Mouse (Mus musculus): ENCODE measurements around the gene Helz.
"Not testable (repeated sequence)": the region's sequence is repeated elsewhere in the genome, so short reads cannot be mapped to it uniquely, and the experiment has no call there.

The Helz gene

GRCm38 (mm10) chr11:107547351-107548203 is at the start of gene Helz:
Helz (plus strand) TSS chr11:107547930.
- in situ Hi-C loops (cut with MboI, MseI) = loop anchor here (5.0 kb wide), 1 partner anchor 35 kb away; no protein-coding TSS in a partner anchor

GRCm38 (mm10) chr11:107502801-107503200 is 44.9 kb upstream of the Helz start:
- in situ Hi-C loops (cut with MboI, MseI) = no loop called here

GRCm38 (mm10) chr11:107504364-107504763 is 43.4 kb upstream of the Helz start:
- in situ Hi-C loops (cut with MboI, MseI) = not testable (repeated sequence)

- in situ Hi-C loops (cut with MboI, MseI) = no loop called here
These were observed 41.5 kb upstream of the Helz start for GRCm38 (mm10) chr11:107506260-107506659.

GRCm38 (mm10) chr11:107509631-107510338 is 37.9 kb upstream of the Helz start:
- in situ Hi-C loops (cut with MboI, MseI) = loop anchor here (5.0 kb wide), 2 partner anchors 38 to 343 kb away; partner anchors contain the start of gene Helz

- in situ Hi-C loops (cut with MboI, MseI) = loop anchor here (5.0 kb wide), 2 partner anchors 37 to 342 kb away; partner anchors contain the start of gene Helz
These were observed 37.1 kb upstream of the Helz start for GRCm38 (mm10) chr11:107510362-107511269.

- in situ Hi-C loops (cut with MboI, MseI) = loop anchor here (5.0 kb wide), 2 partner anchors 35 to 340 kb away; partner anchors contain the start of gene Helz
These were observed 35.8 kb upstream of the Helz start for GRCm38 (mm10) chr11:107511954-107512353.

GRCm38 (mm10) chr11:107513047-107513446 is 34.7 kb upstream of the Helz start:
- in situ Hi-C loops (cut with MboI, MseI) = loop anchor here (5.0 kb wide), 2 partner anchors 34 to 339 kb away; partner anchors contain the start of gene Helz

- in situ Hi-C loops (cut with MboI, MseI) = no loop called here
These were observed 31.3 kb upstream of the Helz start for GRCm38 (mm10) chr11:107516387-107516786.

- in situ Hi-C loops (cut with MboI, MseI) = no loop called here
These were observed 28.9 kb upstream of the Helz start for GRCm38 (mm10) chr11:107518645-107519429.

- in situ Hi-C loops (cut with MboI, MseI) = no loop called here
These were observed 26.6 kb upstream of the Helz start for GRCm38 (mm10) chr11:107521153-107521552.

GRCm38 (mm10) chr11:107524966-107525365 is 22.8 kb upstream of the Helz start:
- in situ Hi-C loops (cut with MboI, MseI) = no loop called here

GRCm38 (mm10) chr11:107527632-107528031 is 20.1 kb upstream of the Helz start:
- in situ Hi-C loops (cut with MboI, MseI) = no loop called here

GRCm38 (mm10) chr11:107529320-107529719 is 18.4 kb upstream of the Helz start:
- in situ Hi-C loops (cut with MboI, MseI) = no loop called here

- in situ Hi-C loops (cut with MboI, MseI) = loop anchor here (10.0 kb wide), 1 partner anchor 733 kb away; no protein-coding TSS in a partner anchor
These were observed 16.3 kb upstream of the Helz start for GRCm38 (mm10) chr11:107531445-107531844.

- in situ Hi-C loops (cut with MboI, MseI) = loop anchor here (10.0 kb wide), 1 partner anchor 733 kb away; no protein-coding TSS in a partner anchor
These were observed 15.5 kb upstream of the Helz start for GRCm38 (mm10) chr11:107532271-107532670.

- in situ Hi-C loops (cut with MboI, MseI) = loop anchor here (10.0 kb wide), 1 partner anchor 726 kb away; no protein-coding TSS in a partner anchor
These were observed 8.7 kb upstream of the Helz start for GRCm38 (mm10) chr11:107538994-107539393.

- in situ Hi-C loops (cut with MboI, MseI) = no loop called here
These were observed 7.4 kb upstream of the Helz start for GRCm38 (mm10) chr11:107540339-107540738.

GRCm38 (mm10) chr11:107545747-107546476 is 1.8 kb upstream of the Helz start:
- in situ Hi-C loops (cut with MboI, MseI) = loop anchor here (5.0 kb wide), 1 partner anchor 34 kb away; no protein-coding TSS in a partner anchor
